Mouse (Mus musculus): ENCODE measurements around the gene Mon2. TPM values are rescaled to one million over a fixed set of nuclear protein-coding genes. Genes with fewer than 3 reads are reported as not detected.

Gene Mon2
- polyA plus RNA-seq, 1 experiment from 2014 or later: 43.3 TPM

DNA sequence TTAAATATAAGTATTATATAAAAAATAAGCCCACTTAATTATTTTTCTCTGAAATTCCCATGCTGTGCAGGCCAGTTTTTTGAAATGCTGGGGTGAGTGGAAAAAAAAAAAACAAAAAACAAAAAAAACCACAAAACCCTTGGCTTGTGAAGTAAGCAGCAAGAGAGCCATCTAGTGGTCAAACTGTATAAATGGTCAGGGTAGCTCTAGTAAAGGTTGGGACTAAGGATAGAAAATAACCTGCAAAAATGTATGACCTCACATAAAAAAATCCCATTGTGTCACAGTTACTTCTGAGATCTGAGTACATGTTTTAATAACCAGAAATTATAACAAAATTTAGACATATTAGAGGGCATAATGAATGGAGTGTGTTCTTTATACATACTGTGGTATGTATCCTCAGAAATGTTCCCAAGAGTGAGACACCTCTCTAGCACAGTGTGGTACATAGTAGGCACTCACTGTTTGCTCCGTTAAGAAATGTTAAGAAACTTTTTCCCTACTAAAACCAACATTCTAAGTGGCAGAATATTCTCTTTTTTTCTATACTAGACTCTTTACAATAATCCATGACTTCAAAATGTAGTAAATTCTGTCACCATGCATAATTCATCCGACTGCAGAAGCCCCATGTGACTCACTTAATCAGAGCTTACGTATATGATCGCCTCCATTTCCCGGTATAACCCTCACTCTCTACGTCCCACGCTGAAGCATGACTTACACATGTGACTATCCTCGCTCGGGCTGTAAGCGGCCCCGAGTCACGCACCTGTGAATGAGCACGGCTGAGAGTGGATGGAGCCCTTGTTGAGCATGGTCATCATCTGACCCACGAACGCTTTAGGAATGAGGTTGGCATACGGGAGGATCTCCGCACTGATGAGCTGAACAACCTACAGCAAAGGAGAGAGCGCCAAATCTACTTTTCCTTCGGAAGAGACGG, 70.8 kb downstream of the Mon2 start:
- H3K4me1 ChIP-seq (replicated peaks; ENCODE audit: control insufficient read depth, insufficient read depth, low read length): no peaks in the 10 kb centered on the region
- H3K4me2 ChIP-seq (replicated peaks): no peak overlapping the region
- 90% methylated on average over 20 of the region's 20 CpGs for WGBS
- peaks cover 76% of the 10 kb centered on the region for H3K36me3 ChIP-seq (replicated peaks; ENCODE audit: control insufficient read depth, insufficient read depth)
- ATAC-seq (ENCODE audit: low FRiP score) (no peak), DNase-seq (ENCODE audit: low spot score) (peak; percentile 87)
- no peaks in the 10 kb centered on the region for H3K9me3 ChIP-seq (ENCODE audit: control insufficient read depth, low read length)
- no peaks in the 10 kb centered on the region for H3K27me3 ChIP-seq (ENCODE audit: control insufficient read depth, insufficient read depth, low read length)
- no peak overlapping the region for H3K9ac ChIP-seq
- H3K27ac ChIP-seq: no peak overlapping the region
- no peak overlapping the region for H3K4me3 ChIP-seq (replicated peaks; ENCODE audit: low read length)

DNA sequence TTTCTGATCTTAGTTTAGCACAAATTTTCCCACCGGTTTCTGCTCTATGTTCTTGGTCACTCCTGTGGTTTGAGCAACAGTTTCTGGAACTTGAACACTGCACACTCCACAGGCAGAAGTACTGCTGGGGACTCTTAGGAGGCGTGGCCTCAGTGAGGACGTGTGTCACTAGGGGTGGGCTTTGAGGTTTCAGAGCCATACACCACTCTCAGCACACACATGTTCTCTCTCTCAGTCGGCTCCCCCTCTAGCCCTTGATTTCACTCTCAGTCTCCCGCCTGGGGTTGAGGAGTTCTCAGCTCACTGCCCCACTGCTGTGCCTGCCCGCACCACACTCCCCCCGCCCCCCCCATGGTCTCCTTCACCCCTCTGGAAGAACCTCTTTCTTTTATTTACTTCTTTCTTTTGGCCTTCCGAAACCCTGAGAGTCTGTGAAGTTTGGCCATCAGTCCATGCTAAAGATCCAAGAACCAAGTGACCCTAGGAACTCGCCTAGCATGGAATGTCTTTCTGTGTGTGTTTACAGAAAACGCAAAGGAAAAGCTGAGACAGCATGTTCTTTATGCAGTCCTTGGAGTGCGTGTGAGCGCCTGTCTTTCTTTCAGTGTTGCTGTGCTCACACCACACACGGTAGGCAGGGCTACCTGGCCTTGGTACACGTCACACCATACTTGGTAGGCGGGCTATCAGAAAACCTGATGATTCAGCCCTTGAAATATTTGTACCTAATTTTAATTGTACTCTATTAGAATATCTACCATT, 71.6 kb downstream of the Mon2 start:
- no peak for ATAC-seq (ENCODE audit: low FRiP score)
- Histone ChIP-seq H3K4me3 (replicated peaks; ENCODE audit: low read length) (no peak overlapping the region), H3K4me2 (replicated peaks) (no peak overlapping the region), H3K4me1 (replicated peaks; ENCODE audit: control insufficient read depth, insufficient read depth, low read length) (no peaks in the 10 kb centered on the region), H3K27me3 (ENCODE audit: control insufficient read depth, insufficient read depth, low read length) (no peaks in the 10 kb centered on the region), H3K9me3 (ENCODE audit: control insufficient read depth, low read length) (no peaks in the 10 kb centered on the region), H3K9ac (no peak overlapping the region), H3K36me3 (replicated peaks; ENCODE audit: control insufficient read depth, insufficient read depth) (peaks cover 71% of the 10 kb centered on the region), H3K27ac (no peak overlapping the region)
- DNase-seq (ENCODE audit: low spot score): no peak
- 80% methylated on average over 15 of the region's 15 CpGs for WGBS

DNA sequence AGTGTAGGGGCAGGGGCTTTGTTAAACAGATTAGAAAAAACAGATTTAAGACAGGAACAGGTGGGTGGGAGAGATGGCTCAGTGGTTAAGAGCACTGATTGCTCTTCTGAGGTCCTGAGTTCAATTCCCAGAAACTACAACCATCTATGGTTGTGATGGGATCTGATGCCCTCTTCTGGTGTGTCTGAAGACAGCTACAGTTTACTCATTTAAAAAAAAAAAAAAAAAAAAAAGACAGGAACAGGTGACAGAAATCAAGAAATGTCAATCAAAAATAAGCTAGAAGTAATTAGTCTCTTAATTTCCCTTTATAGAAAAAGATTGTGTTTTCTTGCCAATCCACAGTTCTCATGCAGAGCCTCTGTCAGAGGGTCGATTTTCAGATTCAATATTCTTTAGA, 74.3 kb downstream of the Mon2 start:
- no peaks in the 10 kb centered on the region for H3K9me3 ChIP-seq (ENCODE audit: control insufficient read depth, low read length)
- DNase-seq (ENCODE audit: low spot score) (no peak), ATAC-seq (ENCODE audit: low FRiP score) (no peak)
- no peaks in the 10 kb centered on the region for H3K4me1 ChIP-seq (replicated peaks; ENCODE audit: control insufficient read depth, insufficient read depth, low read length)
- H3K27ac ChIP-seq: no peak overlapping the region
- no peak overlapping the region for H3K4me2 ChIP-seq (replicated peaks)
- WGBS: 79% methylated on average over 1 of the region's 1 CpGs
- H3K4me3 ChIP-seq (replicated peaks; ENCODE audit: low read length): no peak overlapping the region
- no peak overlapping the region for H3K9ac ChIP-seq
- no peaks in the 10 kb centered on the region for H3K27me3 ChIP-seq (ENCODE audit: control insufficient read depth, insufficient read depth, low read length)
- peaks cover 73% of the 10 kb centered on the region for H3K36me3 ChIP-seq (replicated peaks; ENCODE audit: control insufficient read depth, insufficient read depth)

- no peak overlapping the region for H3K9ac ChIP-seq
- no peaks in the 10 kb centered on the region for H3K4me1 ChIP-seq (replicated peaks; ENCODE audit: control insufficient read depth, insufficient read depth, low read length)
- peaks cover 72% of the 10 kb centered on the region for H3K36me3 ChIP-seq (replicated peaks; ENCODE audit: control insufficient read depth, insufficient read depth)
- no peaks in the 10 kb centered on the region for H3K9me3 ChIP-seq (ENCODE audit: control insufficient read depth, low read length)
- H3K4me3 ChIP-seq (replicated peaks; ENCODE audit: low read length): no peak overlapping the region
- H3K4me2 ChIP-seq (replicated peaks): no peak overlapping the region
- no peaks in the 10 kb centered on the region for H3K27me3 ChIP-seq (ENCODE audit: control insufficient read depth, insufficient read depth, low read length)
- WGBS: 85% methylated on average over 3 of the region's 3 CpGs
- no peak for DNase-seq (ENCODE audit: low spot score)
- H3K27ac ChIP-seq: no peak overlapping the region
- ATAC-seq (ENCODE audit: low FRiP score): no peak
Observed at GRCm38 (mm10) chr10:123001363-123001762, 74.9 kb downstream of the Mon2 start.

DNA sequence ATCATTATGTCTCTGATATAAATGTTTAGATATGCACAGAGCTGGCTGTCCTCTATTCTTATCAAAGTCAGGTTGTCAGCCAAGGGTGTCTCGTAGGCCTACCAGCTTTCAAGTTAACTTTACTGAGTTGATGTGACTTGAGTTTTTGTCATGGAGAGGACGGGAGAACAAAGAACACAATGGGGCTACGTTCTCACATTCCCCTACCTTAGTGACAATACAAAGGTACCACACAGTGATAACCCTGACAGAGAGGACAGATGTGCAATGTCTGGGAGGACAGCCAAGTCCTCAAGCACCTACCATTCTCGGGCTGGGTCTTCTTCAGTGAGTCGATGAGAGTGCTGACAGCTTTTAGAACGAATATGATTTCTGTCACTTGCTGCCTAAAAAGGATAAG, 76.9 kb downstream of the Mon2 start:
- Histone ChIP-seq H3K9me3 (ENCODE audit: control insufficient read depth, low read length) (no peaks in the 10 kb centered on the region), H3K9ac (no peak overlapping the region), H3K36me3 (replicated peaks; ENCODE audit: control insufficient read depth, insufficient read depth) (peaks cover 81% of the 10 kb centered on the region), H3K27me3 (ENCODE audit: control insufficient read depth, insufficient read depth, low read length) (no peaks in the 10 kb centered on the region), H3K4me3 (replicated peaks; ENCODE audit: low read length) (no peak overlapping the region), H3K4me2 (replicated peaks) (no peak overlapping the region), H3K27ac (no peak overlapping the region), H3K4me1 (replicated peaks; ENCODE audit: control insufficient read depth, insufficient read depth, low read length) (no peaks in the 10 kb centered on the region)
- DNase-seq (ENCODE audit: low spot score) (no peak), ATAC-seq (ENCODE audit: low FRiP score) (no peak)
- WGBS: 65% methylated on average over 6 of the region's 6 CpGs

GRCm38 (mm10) chr10:122997852-122998251, 78.5 kb downstream of the Mon2 start:
- Histone ChIP-seq H3K4me2 (replicated peaks) (no peak overlapping the region), H3K4me1 (replicated peaks; ENCODE audit: control insufficient read depth, insufficient read depth, low read length) (no peaks in the 10 kb centered on the region), H3K36me3 (replicated peaks; ENCODE audit: control insufficient read depth, insufficient read depth) (peaks cover 72% of the 10 kb centered on the region), H3K9ac (no peak overlapping the region), H3K9me3 (ENCODE audit: control insufficient read depth, low read length) (no peaks in the 10 kb centered on the region), H3K4me3 (replicated peaks; ENCODE audit: low read length) (no peak overlapping the region), H3K27me3 (ENCODE audit: control insufficient read depth, insufficient read depth, low read length) (no peaks in the 10 kb centered on the region), H3K27ac (no peak overlapping the region)
- DNase-seq (ENCODE audit: low spot score) (no peak), ATAC-seq (ENCODE audit: low FRiP score) (no peak)
- WGBS: 94% methylated on average over 2 of the region's 2 CpGs

DNA sequence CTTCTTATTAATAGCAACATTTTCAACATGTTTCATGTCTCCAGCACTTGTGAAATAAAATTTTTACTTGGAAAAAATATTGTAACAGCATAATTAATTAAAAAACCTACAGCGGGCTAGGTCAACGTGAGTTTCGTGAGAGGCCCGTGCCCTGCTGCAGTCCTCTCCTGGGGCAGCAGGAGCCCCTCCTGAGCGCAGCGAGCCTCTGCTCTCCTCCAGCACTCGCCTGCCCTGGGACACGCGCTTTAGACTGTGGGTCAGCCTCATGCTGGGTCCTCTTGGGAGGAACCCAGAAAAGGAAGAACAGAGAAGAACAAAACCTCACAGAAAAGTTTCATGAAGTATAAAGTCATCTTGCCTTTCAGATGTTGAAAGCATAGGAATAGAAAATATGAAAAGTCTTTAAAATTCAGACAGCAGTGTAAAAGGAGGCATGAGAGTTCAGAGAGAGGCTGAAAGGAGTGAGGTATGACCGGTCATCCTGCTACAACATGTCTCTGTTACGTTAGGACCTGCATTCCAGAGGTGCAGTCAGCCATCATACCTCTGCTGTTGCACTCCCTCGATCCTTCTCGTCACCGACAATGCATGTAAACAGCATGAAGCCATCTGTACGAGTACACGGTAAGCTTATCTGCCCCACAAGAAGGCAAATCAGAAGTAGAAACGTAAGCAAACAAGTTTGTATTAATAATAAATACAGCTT, 81.8 kb downstream of the Mon2 start:
- ATAC-seq (ENCODE audit: low FRiP score) (no peak), DNase-seq (ENCODE audit: low spot score) (no peak)
- Histone ChIP-seq H3K27me3 (ENCODE audit: control insufficient read depth, insufficient read depth, low read length) (no peaks in the 10 kb centered on the region), H3K36me3 (replicated peaks; ENCODE audit: control insufficient read depth, insufficient read depth) (peaks cover 57% of the 10 kb centered on the region), H3K27ac (no peak overlapping the region), H3K9ac (no peak overlapping the region), H3K9me3 (ENCODE audit: control insufficient read depth, low read length) (no peaks in the 10 kb centered on the region), H3K4me1 (replicated peaks; ENCODE audit: control insufficient read depth, insufficient read depth, low read length) (no peaks in the 10 kb centered on the region), H3K4me2 (replicated peaks) (no peak overlapping the region), H3K4me3 (replicated peaks; ENCODE audit: low read length) (no peak overlapping the region)
- 52% methylated on average over 17 of the region's 17 CpGs for WGBS

- H3K36me3 ChIP-seq (replicated peaks; ENCODE audit: control insufficient read depth, insufficient read depth): peaks cover 30% of the 10 kb centered on the region
- no peaks in the 10 kb centered on the region for H3K9me3 ChIP-seq (ENCODE audit: control insufficient read depth, low read length)
- ATAC-seq (ENCODE audit: low FRiP score) (no peak), DNase-seq (ENCODE audit: low spot score) (no peak)
- WGBS: 91% methylated on average over 9 of the region's 9 CpGs
- H3K27me3 ChIP-seq (ENCODE audit: control insufficient read depth, insufficient read depth, low read length): no peaks in the 10 kb centered on the region
- H3K4me2 ChIP-seq (replicated peaks): no peak overlapping the region
- H3K9ac ChIP-seq: no peak overlapping the region
- 0 out of 2 replicates have a peak overlapping the region, but pooled peaks have one; percentile 54 for H3K27ac ChIP-seq
- H3K4me3 ChIP-seq (replicated peaks; ENCODE audit: low read length): no peak overlapping the region
- H3K4me1 ChIP-seq (replicated peaks; ENCODE audit: control insufficient read depth, insufficient read depth, low read length): peaks cover 10% of the 10 kb centered on the region
Observed at GRCm38 (mm10) chr10:122991648-122992047, 84.7 kb downstream of the Mon2 start.

DNA sequence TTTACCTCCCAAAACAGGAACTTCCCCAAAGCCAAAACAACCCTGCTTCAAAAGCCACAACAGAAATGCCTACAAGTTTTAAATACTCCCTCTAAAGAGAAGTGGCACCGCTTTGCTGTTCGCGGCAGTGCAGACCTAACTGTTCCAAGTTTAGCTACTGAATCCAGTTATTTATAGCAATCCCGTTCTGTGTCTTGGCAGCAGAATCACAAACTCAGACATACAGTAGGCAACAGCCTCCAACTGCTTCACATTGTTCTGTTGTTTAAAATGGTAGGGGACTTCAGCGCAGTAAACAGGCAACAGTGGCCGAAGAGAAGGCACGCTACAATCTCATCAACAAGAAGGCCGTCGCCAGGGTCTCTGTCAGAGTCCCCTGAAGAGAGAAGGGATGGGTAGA, 85.3 kb downstream of the Mon2 start:
- Histone ChIP-seq H3K36me3 (replicated peaks; ENCODE audit: control insufficient read depth, insufficient read depth) (peaks cover 25% of the 10 kb centered on the region), H3K27ac (no peak overlapping the region), H3K4me1 (replicated peaks; ENCODE audit: control insufficient read depth, insufficient read depth, low read length) (peaks cover 11% of the 10 kb centered on the region), H3K4me3 (replicated peaks; ENCODE audit: low read length) (no peak overlapping the region), H3K9me3 (ENCODE audit: control insufficient read depth, low read length) (no peaks in the 10 kb centered on the region), H3K9ac (no peak overlapping the region), H3K4me2 (replicated peaks) (no peak overlapping the region), H3K27me3 (ENCODE audit: control insufficient read depth, insufficient read depth, low read length) (no peaks in the 10 kb centered on the region)
- 92% methylated on average over 9 of the region's 9 CpGs for WGBS
- DNase-seq (ENCODE audit: low spot score): no peak
- no peak for ATAC-seq (ENCODE audit: low FRiP score)

Measured in hindbrain, embryonic 14.5 days (tissue).